Mouse (Mus musculus) megakaryocyte, embryonic 14.5 days (primary cell): ENCODE measurements at regions not wholly inside any gene's neighbourhood (a gene's known extent, or its start where the extent isn't known, plus 50 kb on each side); places are given as distances from the start of the nearest gene placed in this dataset.

Source experiments
- H3K27me3 ChIP-seq: replicated peaks from 2 replicates; pipeline ENCODE3; 2012; ENCODE audit warnings: inconsistent platforms
- H3K36me3 ChIP-seq: replicated peaks from 2 replicates; pipeline ENCODE3; 2012; ENCODE audit warnings: low read length, inconsistent platforms, mixed read lengths
- H3K4me1 ChIP-seq: 2 replicates; pipeline ENCODE4 v1.6.1; 2012; ENCODE audit warnings: inconsistent platforms
- H3K4me3 ChIP-seq: replicated peaks from 2 replicates; pipeline ENCODE3; 2012; ENCODE audit warnings: moderate library complexity, mild to moderate bottlenecking, inconsistent platforms
- H3K9me3 ChIP-seq: 2 replicates; pipeline ENCODE4 v1.6.1; 2012; ENCODE audit warnings: inconsistent platforms
- FLI1 ChIP-seq: IDR thresholded peaks from 2 replicates; pipeline ENCODE4 v1.6.1; 2012; ENCODE audit warnings: low read length, inconsistent platforms, mixed read lengths
- GATA1 ChIP-seq: IDR thresholded peaks from 3 replicates; pipeline ENCODE4 v1.6.1; 2012; ENCODE audit warnings: mixed read lengths, low read length, inconsistent platforms, borderline replicate concordance

GRCm38 (mm10) chr7:67430041-67430440 lies 57.4 kb upstream of the Mef2a start:
- peaks cover 27% of the 10 kb centered on the region for H3K27me3 ChIP-seq
- H3K36me3 ChIP-seq = no peaks in the 10 kb centered on the region
- TF ChIP-seq GATA1 = no peak
- no peak for TF ChIP-seq FLI1
- no peak overlapping the region for H3K4me3 ChIP-seq
- H3K9me3 ChIP-seq = no peaks in the 10 kb centered on the region
- H3K4me1 ChIP-seq = peaks cover 26% of the 10 kb centered on the region

- peaks cover 31% of the 10 kb centered on the region for H3K4me1 ChIP-seq
- no peaks in the 10 kb centered on the region for H3K36me3 ChIP-seq
- peaks cover 24% of the 10 kb centered on the region for H3K27me3 ChIP-seq
- H3K9me3 ChIP-seq = no peaks in the 10 kb centered on the region
- no peak overlapping the region for H3K4me3 ChIP-seq
- TF ChIP-seq FLI1 (no peak), GATA1 (no peak)
Measured at GRCm38 (mm10) chr7:67429008-67429873, 56.6 kb upstream of the Mef2a start.

GRCm38 (mm10) chr7:67428388-67428787 lies 55.7 kb upstream of the Mef2a start:
- no peaks in the 10 kb centered on the region for H3K9me3 ChIP-seq
- peaks cover 17% of the 10 kb centered on the region for H3K27me3 ChIP-seq
- no peak overlapping the region for H3K4me3 ChIP-seq
- H3K4me1 ChIP-seq = peaks cover 31% of the 10 kb centered on the region
- TF ChIP-seq GATA1 (no peak), FLI1 (no peak)
- no peaks in the 10 kb centered on the region for H3K36me3 ChIP-seq

- Histone ChIP-seq H3K4me3 (peak overlapping the region; percentile 16), H3K9me3 (no peaks in the 10 kb centered on the region), H3K27me3 (peaks cover 8% of the 10 kb centered on the region), H3K4me1 (peaks cover 45% of the 10 kb centered on the region), H3K36me3 (no peaks in the 10 kb centered on the region)
- no peak for TF ChIP-seq GATA1
- TF ChIP-seq FLI1 = no peak
Measured at GRCm38 (mm10) chr7:67426076-67426475, 53.4 kb upstream of the Mef2a start.

GRCm38 (mm10) chr7:67425581-67425980 lies 52.9 kb upstream of the Mef2a start:
- TF ChIP-seq GATA1 = no peak
- TF ChIP-seq FLI1 = no peak
- Histone ChIP-seq H3K36me3 (no peaks in the 10 kb centered on the region), H3K4me1 (peaks cover 47% of the 10 kb centered on the region), H3K27me3 (peaks cover 8% of the 10 kb centered on the region), H3K9me3 (no peaks in the 10 kb centered on the region), H3K4me3 (no peak overlapping the region)

- Histone ChIP-seq H3K36me3 (no peaks in the 10 kb centered on the region), H3K4me3 (no peak overlapping the region), H3K4me1 (peaks cover 50% of the 10 kb centered on the region), H3K27me3 (peaks cover 13% of the 10 kb centered on the region), H3K9me3 (no peaks in the 10 kb centered on the region)
- TF ChIP-seq GATA1 (no peak), FLI1 (no peak)
Measured at GRCm38 (mm10) chr7:67424810-67425485, 52.3 kb upstream of the Mef2a start.
